Mouse (Mus musculus): ENCODE measurements around the gene Cnot3.

- TF ChIP-seq CTCF (IDR thresholded peaks at IDR 0.05; ENCODE audit: low read depth) = no peak
- TF ChIP-seq EP300 (IDR thresholded peaks at IDR 0.05; ENCODE audit: low read depth) = no peak
These were observed 19.6 kb downstream of the Cnot3 start for GRCm38 (mm10) chr7:3664524-3665214.

Measured in liver, embryonic 14.5 days (tissue).